Mouse (Mus musculus) c-Kit-positive CD71-negative TER-119-negative erythroid progenitor cells, embryonic 14.5 days (primary cell): ENCODE measurements at regions not wholly inside any gene's neighbourhood (a gene's known extent, or its start where the extent isn't known, plus 50 kb on each side); places are given as distances from the start of the nearest gene placed in this dataset.

Experiments used
- DNase-seq: peaks from one replicate; pipeline ENCODE4 v3.0.0-alpha.2; 2013; ENCODE audit warnings: low read depth

- no peak for DNase-seq
These were observed 1789.0 kb upstream of the Gm7489 start for GRCm38 (mm10) chr15:52095629-52096190.

- DNase-seq = no peak
These were observed 1775.9 kb upstream of the Gm7489 start for GRCm38 (mm10) chr15:52108761-52109160.

GRCm38 (mm10) chr15:52114368-52115036 lies 1770.2 kb upstream of the Gm7489 start:
- no peak for DNase-seq

GRCm38 (mm10) chr15:52136693-52137092 lies 1748.0 kb upstream of the Gm7489 start:
- DNase-seq = no peak

- no peak for DNase-seq
These were observed 1731.3 kb upstream of the Gm7489 start for GRCm38 (mm10) chr15:52153421-52153820.

GRCm38 (mm10) chr15:52155784-52156183 lies 1728.9 kb upstream of the Gm7489 start:
- DNase-seq = no peak

- no peak for DNase-seq
These were observed 1727.9 kb upstream of the Gm7489 start for GRCm38 (mm10) chr15:52156779-52157178.

- DNase-seq = peak; percentile 36
These were observed 1724.3 kb upstream of the Gm7489 start for GRCm38 (mm10) chr15:52160181-52161088.

GRCm38 (mm10) chr15:52161089-52161442 lies 1723.6 kb upstream of the Gm7489 start:
- DNase-seq = no peak

- no peak for DNase-seq
These were observed 1723.0 kb upstream of the Gm7489 start for GRCm38 (mm10) chr15:52161568-52162316.

- no peak for DNase-seq
These were observed 1718.6 kb upstream of the Gm7489 start for GRCm38 (mm10) chr15:52166144-52166543.

GRCm38 (mm10) chr15:52166595-52167443 lies 1717.9 kb upstream of the Gm7489 start:
- DNase-seq = peak; percentile 12

- no peak for DNase-seq
These were observed 1716.9 kb upstream of the Gm7489 start for GRCm38 (mm10) chr15:52167811-52168210.

- no peak for DNase-seq
These were observed 1707.8 kb upstream of the Gm7489 start for GRCm38 (mm10) chr15:52176951-52177350.

GRCm38 (mm10) chr15:52178668-52179067 lies 1706.0 kb upstream of the Gm7489 start:
- DNase-seq = no peak

GRCm38 (mm10) chr15:52179379-52179778 lies 1705.3 kb upstream of the Gm7489 start:
- DNase-seq = no peak

GRCm38 (mm10) chr15:52191176-52191575 lies 1693.5 kb upstream of the Gm7489 start:
- DNase-seq = no peak

GRCm38 (mm10) chr15:52207271-52207670 lies 1677.4 kb upstream of the Gm7489 start:
- no peak for DNase-seq

- DNase-seq = no peak
These were observed 1652.3 kb upstream of the Gm7489 start for GRCm38 (mm10) chr15:52232442-52232841.

- no peak for DNase-seq
These were observed 1648.5 kb upstream of the Gm7489 start for GRCm38 (mm10) chr15:52236220-52236619.

- no peak for DNase-seq
These were observed 1641.8 kb upstream of the Gm7489 start for GRCm38 (mm10) chr15:52242890-52243289.
